Mouse (Mus musculus) left cerebral cortex, postnatal 14 days (tissue): ENCODE measurements around the gene Ctrc. TPM values are rescaled to one million over a fixed set of nuclear protein-coding genes. Genes with fewer than 3 reads are reported as not detected.

Experiments used
- DNase-seq, 2 experiments: peaks; one replicate each; pipeline ENCODE4 v3.0.0; 2021 to 2022; ENCODE audit warnings: low spot score in 2 of 2, mixed read lengths in 1 of 2
- intact Hi-C: fragments of 180-260 bp; cut with DNase I; formaldehyde crosslinking; loops from one replicate; pipeline ENCODE4 v1.15.1; 2025
- total RNA-seq, 2 experiments: library from RNA; stranded (reverse); gene quantifications; 2 replicates each; pipeline ENCODE4 v1.2.3; 2021

The Ctrc gene
- total RNA-seq, 2 experiments from 2014 or later, result not detected

DNA sequence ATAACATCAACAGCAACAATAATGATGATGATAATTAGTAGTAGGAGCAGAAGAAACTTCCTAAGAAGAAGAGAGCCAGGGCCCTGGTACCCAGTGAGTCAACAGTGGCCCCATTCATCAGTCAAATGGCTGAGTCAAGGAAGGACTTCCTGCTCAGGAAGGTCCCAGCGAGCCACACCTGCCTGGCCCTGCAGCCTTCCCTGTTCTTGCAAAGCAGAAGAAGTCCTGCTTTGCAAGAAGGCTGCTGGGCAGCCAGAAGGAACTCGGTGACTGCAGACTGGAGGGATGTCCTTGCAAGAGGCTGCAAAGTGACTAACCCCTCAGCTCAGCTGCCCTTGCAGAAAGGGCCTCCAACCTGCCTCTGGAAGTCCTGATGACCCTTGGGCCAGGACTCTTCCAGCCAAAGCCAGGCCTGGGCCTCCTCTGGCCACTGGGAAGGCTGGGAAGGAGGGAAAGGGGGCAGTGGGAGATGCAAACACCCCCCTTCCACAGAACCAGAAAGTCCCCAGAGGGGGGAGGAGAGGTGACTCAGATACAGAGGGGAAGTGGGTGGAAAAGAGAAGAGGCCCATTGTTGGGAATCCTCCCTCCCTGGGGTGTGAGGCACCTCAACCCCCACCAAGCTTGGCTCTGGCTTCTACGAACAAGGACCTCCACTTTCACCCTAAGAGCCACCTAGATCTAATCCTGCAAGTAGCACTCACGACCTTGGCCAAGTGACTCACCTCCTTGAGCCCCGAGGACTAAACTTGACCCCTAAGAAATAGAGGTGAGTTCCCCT is 23.5 kb upstream of the Ctrc start:
- intact Hi-C loops, result loop anchor here (5.0 kb wide), 1 partner anchor 88 kb away; no protein-coding TSS in a partner anchor
- DNase-seq, result no peak

DNA sequence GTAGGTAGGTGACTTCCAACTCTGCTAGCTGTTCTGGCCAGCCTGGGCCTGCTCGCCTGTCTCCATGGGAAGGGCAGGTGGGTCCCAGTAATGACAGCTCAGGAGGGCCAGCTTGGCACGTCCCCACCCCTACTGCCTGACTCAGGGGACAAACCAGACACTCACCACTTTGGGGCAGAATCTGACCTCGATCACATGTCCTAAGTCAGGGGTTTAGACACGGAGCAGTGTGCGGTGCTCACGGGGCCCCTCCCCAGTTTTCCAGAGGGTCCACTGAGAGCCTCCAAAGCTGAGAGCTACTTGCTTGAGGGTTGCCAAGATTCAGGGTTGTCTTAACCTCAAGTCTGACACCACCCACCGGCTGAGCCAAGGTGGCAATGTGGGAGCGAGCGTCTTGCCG is 21.9 kb upstream of the Ctrc start:
- no peak for DNase-seq
- intact Hi-C loops, result no loop called here

DNA sequence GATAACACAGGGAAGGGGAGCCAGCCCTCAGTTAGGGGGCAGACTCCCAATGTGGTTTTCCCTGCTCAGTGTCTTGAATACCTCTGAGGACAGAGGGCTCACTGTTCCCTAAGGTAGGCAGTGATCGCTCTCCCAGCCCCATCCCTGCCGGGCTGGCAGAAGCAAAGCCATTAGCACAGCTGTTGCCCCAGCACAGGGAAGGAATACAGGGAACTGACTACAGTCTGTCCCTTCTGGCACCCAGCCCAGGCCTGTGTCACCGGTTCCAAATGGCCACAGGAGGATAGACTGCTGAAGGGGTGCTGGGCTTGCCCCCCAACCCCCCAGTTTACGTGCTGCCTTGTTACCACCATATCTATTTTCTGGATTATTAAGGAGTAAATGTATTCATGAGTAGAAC is 21.3 kb upstream of the Ctrc start:
- DNase-seq, result peak; percentile 73 to 75
- intact Hi-C loops, result no loop called here

DNA sequence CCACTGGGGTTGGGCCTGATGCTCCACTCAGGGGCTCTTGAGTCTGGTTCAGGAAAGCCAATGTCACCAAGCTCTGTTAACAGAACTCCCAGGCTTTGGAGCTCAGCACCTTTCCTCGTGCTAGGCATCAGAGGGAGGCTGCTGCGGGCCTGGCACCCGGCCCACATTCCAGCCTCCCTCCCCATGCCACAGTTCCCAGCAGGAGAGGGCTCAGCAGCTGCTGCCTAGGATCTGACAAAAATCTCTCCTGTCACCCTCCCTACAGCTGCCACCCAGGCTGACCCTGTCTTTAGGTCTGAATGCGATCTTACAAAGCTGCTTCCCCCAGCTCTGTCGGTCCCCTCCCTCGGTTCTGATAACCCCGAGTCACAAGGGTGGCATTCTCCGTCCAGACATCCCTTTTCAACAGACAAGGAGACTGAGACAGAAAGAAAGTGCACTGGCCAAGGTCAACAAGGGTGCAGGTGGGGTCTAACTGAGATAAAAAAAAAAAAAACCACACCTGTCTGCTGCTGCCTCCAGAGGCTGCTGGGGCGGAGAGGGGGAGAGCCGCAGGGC is 20.9 kb upstream of the Ctrc start:
- DNase-seq, result no peak
- intact Hi-C loops, result no loop called here

DNA sequence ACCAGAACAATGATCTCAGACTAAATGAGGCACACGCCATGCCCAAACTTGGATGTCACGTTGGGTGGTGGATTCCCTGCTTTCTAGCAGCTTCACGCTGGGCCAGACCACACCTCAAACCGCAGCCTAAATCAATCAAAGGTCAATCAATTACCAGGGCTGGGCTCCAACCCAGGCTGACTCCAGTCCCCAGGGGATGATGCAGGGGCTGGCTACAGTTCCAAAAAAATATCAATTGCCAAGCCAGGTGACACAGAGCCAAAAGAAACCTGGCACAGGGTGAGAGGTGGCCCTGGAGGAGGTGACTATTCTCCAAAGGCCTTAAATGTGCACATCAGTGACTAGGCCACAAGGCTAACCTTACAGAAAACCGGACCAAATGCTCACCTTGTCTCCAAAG is 19.4 kb upstream of the Ctrc start:
- intact Hi-C loops, result no loop called here
- no peak for DNase-seq

DNA sequence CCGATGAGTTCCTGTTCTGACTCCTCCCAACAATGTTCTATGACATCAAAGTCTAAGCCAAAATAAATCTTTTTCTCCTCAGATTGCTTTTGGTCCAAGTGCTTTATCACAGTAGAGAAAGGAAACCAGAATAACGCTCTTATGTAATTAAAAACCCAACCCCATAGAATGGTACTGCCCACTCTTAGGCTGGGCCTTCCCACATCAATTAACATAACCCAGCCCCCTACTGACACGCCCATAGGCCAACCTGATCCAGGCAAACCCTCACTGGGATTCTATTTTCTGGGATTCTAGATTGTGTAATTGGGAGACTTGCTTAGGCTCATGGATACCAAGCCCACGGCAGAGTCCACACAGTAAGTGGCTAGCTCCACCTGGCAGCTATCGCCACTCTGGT is 18.8 kb upstream of the Ctrc start:
- no peak for DNase-seq

DNA sequence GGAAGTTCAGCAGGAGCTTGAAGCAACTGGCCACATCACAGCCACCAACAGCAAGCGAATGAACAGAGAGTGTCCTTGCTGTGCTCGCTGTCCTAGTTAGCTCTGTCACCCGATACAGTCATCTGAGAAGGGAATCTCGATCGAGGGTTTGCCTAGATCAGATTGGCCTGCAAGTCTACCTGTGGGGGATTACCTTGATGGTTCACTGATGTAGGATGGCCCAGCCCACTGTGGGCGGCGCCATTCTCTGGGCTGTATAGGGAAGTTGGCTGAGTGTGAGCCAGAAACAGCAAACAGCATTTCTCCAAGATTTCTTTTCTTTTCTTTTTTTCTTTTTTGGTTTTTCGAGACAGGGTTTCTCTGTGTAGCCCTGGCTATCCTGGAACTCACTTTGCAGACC is 18.3 kb upstream of the Ctrc start:
- intact Hi-C loops, result no loop called here
- no peak for DNase-seq

More for the DNA sequence above, 18.8 kb upstream of the Ctrc start:
- intact Hi-C loops, result no loop called here

DNA sequence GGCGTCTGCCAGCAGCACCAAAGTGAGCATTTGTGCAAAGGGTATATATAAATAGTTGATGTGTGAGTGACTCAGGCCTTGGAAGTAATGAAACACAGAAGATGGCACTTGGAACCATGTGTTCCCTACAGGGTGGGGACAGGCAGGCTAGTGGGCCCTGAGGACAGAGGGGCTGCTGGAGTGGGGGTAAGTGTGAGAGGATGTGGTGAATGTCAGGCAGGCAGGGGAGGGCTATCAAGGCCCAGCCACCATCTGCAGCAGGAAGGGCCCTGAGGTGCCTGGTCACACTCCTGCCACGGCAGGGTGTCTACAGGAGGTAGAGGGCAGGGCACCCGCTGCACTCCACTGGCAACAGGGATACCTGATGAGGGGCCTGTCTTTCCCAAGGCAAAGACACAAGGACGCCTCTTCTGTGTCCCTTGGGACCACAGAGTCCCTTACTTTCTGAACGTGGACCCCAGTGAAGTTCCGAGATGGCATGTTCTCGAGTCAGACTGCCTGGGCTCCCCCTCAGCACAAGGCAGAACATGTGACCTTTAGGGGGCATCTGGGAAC is 17.6 kb upstream of the Ctrc start:
- intact Hi-C loops, result no loop called here
- no peak for DNase-seq

DNA sequence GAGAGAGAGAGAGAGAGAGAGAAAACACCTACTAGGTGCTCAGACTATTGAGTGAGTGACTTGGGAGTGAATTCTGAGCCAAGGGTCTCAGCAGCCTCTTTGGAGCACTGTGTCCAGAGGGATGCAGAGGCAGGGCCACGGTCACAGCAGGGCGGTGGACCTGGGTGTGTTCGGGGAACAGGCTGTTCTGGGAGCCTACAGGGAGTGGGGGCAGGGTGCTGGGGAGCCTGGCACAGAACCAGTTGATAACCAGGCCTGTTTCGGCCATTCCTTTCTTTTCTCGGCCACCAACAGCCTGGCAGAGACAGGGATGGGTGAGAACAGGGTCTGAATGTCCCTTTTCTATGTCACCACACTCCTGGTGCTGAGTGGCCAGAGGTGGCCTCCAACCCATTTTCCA is 16.7 kb upstream of the Ctrc start:
- intact Hi-C loops, result no loop called here
- DNase-seq, result no peak

DNA sequence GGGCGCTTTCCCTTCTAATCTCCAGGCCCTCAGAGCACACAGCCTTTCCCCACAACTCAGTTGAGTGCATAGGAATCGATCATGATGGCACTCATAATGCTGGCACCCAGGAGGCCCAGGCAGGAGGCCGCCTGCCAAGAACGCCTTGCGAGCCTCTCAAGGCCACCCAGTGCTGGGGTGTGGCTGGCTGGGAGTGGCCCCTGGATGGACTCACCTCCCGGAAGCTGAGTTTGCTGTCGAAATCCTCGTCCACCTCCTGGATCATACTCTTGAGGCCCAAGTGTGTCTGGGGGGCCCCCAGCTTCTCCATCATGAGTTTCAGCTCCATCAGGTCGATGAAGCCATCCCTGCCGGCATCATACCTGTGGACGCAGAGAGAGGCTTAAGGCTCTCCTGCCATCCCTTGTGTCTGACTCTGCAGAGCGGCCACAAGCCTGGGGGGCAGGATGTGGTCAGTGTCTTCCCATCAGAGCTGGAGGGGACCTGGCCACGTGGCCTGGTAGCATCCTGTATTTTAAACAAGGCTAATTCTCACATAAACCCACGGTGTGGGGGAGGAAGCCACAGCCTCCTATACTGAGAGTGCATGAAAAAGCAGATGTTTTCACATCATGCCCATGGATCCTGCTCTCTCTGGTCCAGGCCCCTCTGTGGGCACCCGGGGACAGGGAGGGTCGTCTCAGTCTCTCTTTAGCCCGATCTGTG is 15.6 kb upstream of the Ctrc start:
- no peak for DNase-seq
- intact Hi-C loops, result no loop called here

DNA sequence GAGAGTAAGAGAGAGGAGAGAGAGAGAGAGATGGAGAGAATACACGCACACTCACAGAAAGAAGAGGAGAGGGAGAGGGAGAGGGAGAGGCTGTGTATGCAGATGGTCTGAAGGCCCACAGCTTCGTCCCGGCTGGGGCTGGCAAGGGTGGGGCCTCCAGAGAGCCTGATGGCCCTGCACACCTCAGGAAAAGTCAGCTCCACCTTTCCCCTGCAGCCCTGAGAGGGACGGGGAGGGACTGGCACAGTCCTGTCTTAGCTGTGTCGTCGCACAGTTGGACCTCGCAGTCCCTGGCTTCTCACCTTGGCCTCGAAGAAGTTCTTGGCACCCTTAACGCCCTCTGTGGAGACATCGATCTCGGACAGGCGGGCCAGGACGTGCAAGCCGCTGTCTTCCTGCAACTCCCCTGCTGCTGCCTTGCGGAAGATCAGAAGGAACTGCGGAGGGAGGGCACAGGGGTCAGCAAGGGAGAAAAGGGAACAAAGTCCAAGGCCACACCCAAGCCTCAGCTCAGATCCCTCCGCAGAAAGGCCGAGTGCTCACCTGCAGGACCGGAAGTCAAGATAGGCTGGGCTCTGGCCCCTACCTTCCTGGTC is 14.2 kb upstream of the Ctrc start:
- no peak for DNase-seq
- intact Hi-C loops, result no loop called here

DNA sequence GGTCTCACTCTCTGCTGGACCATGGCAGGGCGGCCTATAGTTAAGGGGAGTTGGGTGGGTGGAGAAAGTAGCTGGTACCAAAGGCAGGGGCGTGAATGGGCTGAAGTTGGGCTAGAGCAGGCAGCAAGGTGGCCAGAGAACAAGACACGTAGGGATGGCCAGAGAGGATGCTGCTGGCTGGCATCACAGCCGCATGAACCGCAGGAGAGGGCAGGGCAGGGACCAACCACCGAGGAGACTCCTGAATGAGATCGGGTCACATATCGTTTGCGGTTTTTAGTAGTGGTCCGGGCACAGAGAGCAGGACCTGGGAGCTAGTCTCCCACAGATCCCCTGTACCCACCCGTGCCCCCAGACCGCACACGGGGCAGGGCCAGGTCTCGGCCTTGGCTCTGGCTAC is 13.2 kb upstream of the Ctrc start:
- intact Hi-C loops, result no loop called here
- no peak for DNase-seq

DNA sequence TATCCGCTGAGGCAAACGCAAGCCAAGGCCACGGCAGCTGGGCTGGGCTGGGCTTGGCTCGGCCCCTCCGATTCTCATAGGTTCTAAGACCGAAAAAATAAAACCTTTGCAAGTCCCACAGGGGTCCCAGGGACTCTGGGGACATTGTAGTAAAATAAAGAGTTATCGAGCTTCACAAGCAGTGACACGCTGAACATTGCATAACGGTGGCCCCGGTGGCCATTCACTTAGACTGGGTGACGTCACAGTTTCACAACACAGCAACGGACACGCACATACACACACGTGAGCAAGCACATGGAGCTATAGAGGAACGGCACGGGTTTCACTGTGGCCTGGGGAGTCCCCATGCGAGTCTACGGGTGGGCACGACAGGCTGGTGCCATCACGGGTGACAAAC is 12.3 kb upstream of the Ctrc start:
- peak in 1 of 2 experiments; percentile 81 for DNase-seq
- intact Hi-C loops, result no loop called here

DNA sequence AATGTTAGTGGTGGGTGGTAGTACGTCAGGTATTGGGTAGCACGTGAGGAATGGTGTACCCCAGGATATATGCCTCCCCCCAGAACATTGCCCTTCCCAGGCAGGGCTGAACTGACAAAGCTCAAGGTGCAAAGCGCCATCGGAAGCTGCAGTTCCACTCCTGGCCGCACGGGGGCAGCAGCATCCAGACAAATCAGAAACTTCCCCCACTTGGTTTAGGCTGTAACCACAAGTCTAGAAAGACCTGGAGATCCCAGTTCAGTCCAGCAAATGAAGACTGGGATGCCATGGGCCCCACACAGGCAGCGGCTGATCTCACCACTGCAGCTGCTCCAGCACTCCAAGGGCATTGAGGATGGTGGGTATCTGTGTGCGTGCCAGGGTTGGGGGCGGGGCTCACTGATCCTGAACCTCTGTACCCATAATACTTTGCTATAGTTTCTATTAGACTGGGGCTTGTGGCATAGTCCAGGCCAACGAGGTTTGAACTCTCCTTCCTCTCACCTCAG is 11.3 kb upstream of the Ctrc start:
- peak; percentile 88 to 89 for DNase-seq
- intact Hi-C loops, result loop anchor here (1.0 kb wide), 1 partner anchor 101 kb away; no protein-coding TSS in a partner anchor

DNA sequence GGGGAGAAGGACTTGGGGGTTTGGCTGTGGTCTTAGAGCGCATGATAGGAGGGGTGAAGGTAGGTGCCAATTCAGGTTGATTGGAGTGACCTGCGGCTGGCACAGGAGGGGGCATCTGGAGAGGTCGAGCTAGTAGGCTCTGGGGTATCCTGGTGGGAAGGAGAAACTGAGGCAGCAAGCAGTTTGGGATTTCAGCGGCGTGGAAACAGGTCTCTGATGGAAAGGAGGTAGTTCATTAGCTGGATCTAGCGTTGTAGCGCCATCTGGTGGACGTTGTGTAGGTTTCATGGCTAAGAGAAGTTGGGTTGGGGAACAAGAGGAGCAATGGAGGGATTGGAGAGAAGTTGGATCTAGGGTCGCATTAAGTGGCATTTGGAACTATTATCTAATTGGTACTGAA is 7.3 kb upstream of the Ctrc start:
- peak in 1 of 2 experiments; percentile 69 for DNase-seq
- intact Hi-C loops, result no loop called here

DNA sequence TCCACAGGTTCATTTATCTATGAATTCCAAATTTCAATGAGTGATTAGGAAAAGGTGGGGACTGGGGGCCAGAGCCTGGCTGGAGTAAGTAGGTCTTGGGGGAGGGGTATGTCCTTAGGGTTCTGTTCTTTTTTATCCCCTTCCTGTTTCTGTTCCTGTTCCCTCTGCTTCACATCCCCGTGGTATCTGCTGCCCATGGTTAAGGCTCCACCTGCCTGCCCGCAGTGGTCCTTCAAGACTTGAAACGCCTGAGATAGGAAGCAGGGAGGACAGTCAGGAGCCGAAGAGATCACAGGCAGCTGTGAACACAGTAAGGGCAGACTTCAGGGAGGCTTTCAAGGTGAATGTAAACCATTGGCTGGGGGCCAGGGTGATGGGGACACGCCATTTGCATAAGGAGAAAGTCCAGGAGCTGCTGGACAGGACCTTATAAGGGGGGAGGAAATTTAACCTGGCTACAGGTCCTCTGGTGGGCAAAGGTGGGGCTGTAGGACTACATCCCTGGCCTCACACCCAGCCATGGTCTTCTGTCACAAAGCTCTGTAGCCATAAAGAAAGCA is 11.5 kb downstream of the Ctrc start:
- intact Hi-C loops, result no loop called here
- DNase-seq, result no peak

DNA sequence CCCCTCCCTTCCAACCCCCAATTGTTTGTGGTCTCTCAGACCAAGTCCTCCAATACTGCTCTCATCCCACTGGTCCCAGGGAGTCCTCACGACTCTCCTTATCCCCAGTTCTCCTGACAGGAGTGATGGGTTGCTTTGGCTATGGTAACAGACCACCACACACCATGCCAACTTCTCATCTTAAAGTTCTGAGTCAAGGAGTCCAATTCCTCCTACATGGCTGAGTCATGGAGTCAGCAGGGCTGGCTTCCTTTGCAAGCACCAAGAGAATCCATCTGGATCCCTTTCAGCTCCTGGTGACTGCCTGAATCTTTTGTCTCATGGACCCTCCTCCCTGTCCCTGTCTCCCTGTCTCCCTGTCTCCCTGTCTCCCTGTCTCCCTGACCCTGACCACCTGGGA is 12.2 kb downstream of the Ctrc start:
- no peak for DNase-seq
- intact Hi-C loops, result no loop called here

DNA sequence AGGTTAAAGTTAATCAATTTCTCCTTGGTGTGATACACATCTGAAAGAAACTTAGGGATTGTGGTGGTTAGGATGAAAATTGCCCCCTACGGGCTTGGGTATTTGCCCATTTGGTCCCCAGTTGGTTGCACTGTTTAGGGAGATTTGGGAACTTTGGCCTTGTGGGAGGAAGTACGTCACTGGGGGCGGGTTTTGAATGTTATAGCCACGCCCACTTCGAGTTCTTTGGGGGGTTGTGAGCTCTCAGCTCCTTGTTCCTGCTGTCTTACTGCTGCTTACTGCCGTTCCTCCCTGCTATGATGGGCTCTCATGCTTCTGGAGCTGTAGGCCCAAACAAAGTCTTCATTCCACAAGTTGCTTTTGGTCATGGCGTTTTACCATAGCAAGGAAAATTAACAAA is 14.8 kb downstream of the Ctrc start:
- intact Hi-C loops, result no loop called here
- no peak for DNase-seq

DNA sequence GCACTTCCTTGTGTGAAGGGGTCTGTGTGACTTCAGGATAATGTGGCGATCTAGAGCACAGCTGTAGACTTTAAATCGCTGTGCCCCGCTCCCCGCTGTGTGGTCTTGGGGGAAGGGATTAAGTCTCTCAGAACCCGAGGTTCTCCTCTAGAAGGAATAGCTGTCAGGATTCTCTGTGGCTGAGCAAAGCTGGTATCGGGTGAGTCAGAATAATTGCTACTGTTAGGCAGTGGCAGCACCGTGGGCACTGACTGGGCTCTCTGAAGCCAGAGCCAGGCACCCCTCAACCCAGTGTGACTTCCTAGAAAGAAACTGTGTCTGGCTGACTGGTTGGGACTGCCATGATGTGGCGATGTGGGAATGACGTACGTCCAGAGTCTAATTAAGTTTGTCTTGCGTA is 15.8 kb downstream of the Ctrc start:
- DNase-seq, result no peak
- intact Hi-C loops, result no loop called here

DNA sequence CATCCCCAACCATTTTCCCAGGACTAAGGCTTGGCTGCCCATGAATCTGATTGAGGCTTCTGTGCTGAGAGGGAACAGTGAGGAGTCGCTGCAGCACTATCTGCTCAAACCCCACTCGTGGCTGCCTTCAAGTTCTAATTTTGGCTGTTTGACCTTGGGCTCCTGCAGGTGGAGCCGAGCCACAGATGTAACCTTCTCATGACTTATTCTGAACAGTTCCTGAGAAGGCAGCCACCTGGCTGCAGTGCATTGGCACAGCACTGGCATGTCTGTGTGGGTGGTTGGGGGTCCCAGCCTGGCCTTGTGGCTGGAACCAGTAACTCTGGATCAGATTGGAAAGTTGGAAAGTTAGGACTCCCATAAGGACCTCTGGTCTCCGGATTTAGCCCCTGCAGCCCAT is 18.0 kb downstream of the Ctrc start:
- no peak for DNase-seq
- intact Hi-C loops, result no loop called here
